Mouse (Mus musculus) bone marrow macrophage, adult 2 months (primary cell): ENCODE measurements around the gene Nebl.

Experiments
- CTCF ChIP-seq: IDR thresholded peaks from 2 replicates; pipeline ENCODE4 v1.5.1; 2012; ENCODE audit warnings: low read depth, mild to moderate bottlenecking, low read length, moderate library complexity
- POLR2A ChIP-seq: IDR thresholded peaks from 2 replicates; pipeline ENCODE4 v1.6.1; 2012; ENCODE audit warnings: mild to moderate bottlenecking, low read depth, low read length, borderline replicate concordance

DNA sequence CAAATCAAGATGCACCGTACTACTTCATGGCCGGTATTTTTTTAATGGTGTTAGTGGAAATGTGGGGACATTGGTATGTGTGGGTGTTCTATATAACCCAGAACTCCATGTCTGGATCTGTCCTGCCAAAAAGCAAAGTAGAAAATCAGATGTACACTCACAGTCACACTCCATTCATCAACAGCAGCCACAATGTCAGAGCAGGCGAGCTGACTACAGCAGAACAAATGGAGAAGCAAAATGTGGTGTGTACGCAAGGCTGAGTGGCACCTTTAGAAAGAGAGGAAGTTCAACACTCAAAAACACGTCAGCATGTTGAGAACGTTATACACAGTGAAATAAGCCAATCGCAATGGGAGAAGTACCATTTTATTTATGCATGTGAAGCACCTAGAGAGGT is 88.5 kb downstream of the Nebl start:
- TF ChIP-seq CTCF (no peak), POLR2A (no peak)
